Mouse (Mus musculus) C2C12 (cell line): ENCODE data around the gene Galnt10.

Experiments
- CEBPB ChIP-seq: IDR thresholded peaks from one replicate; pipeline ENCODE4 v1.6.1; 2011; ENCODE audit warnings: low read depth, mild to moderate bottlenecking, control low read depth, moderate library complexity
- CTCF ChIP-seq: IDR thresholded peaks from one replicate; pipeline ENCODE4 v1.5.1; 2011; ENCODE audit not compliant: control insufficient read depth, insufficient read depth, insufficient read length

- TF ChIP-seq CTCF, result no peak
- TF ChIP-seq CEBPB, result no peak
These were observed 163.9 kb downstream of the Galnt10 start for GRCm38 (mm10) chr11:57809017-57809731.
